Mouse (Mus musculus): ENCODE measurements around the gene Tmem131l.
"Not testable (repeated sequence)": the region's sequence is repeated elsewhere in the genome, so short reads cannot be mapped to it uniquely, and the experiment has no call there.

The Tmem131l gene

GRCm38 (mm10) chr3:83915768-83916496 lies 124.0 kb downstream of the Tmem131l start:
- DNase-seq (ENCODE audit: low read depth, low spot score), result no peak

GRCm38 (mm10) chr3:83915102-83915501 lies 124.9 kb downstream of the Tmem131l start:
- DNase-seq (ENCODE audit: low read depth, low spot score), result no peak

DNA sequence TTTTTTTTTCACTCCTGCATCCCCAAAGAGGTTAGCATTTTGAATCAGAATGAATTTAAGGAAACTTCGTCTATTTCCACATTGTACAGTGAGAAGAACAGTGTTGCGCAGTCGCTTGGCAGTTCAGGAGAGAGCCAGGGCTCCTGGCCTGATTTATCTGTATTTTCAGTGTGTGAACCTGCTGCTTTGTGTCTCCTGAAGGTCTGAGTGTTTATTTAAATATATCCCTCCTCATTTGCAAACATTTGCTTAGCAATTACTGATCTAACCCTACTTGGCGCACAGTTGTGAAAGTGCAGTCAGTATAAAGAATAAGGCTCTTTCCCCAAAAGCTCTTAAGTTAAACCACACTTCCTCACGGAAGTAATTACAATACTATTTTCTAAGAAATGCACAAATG lies 129.3 kb downstream of the Tmem131l start:
- DNase-seq (ENCODE audit: low read depth, low spot score), result no peak

DNA sequence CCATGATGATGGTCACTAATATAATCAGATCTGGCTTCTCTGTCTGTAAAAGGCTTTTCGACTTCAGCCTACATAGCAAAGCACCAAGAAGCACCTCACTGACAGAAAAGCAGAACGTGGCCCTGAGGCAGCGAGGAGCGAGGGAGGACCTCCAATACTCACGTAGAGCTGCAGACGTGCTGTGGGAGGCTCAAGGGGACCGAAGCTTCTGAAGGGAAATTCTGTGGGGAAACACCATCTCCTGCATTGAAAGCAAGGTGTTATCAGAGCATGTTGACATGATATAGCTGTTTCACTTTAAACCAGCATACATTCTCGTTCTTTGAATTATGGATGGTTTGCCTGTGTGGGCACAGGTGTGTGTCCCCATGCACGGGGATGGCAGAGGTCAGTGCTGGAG lies 133.8 kb downstream of the Tmem131l start:
- no peak for DNase-seq (ENCODE audit: low read depth, low spot score)

DNA sequence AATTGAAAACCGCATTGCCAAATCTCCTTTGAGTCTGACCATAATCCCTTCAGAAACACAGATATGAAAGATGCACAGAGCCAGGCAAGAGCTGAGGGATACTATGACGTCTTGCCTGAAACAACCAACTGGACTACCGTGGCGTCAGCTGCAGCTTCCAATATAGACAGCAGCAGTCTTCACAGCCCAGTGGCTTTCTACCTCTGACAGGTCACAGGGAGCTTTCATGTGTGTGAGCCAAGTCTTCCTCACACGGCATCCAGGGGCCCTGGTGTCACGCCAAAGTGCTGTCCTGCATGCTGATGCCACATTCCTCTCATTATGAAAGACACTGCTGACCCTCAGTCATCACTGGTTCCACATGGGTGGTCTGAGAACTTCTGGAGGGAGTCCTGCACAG lies 134.8 kb downstream of the Tmem131l start:
- DNase-seq (ENCODE audit: low read depth, low spot score), result no peak

DNA sequence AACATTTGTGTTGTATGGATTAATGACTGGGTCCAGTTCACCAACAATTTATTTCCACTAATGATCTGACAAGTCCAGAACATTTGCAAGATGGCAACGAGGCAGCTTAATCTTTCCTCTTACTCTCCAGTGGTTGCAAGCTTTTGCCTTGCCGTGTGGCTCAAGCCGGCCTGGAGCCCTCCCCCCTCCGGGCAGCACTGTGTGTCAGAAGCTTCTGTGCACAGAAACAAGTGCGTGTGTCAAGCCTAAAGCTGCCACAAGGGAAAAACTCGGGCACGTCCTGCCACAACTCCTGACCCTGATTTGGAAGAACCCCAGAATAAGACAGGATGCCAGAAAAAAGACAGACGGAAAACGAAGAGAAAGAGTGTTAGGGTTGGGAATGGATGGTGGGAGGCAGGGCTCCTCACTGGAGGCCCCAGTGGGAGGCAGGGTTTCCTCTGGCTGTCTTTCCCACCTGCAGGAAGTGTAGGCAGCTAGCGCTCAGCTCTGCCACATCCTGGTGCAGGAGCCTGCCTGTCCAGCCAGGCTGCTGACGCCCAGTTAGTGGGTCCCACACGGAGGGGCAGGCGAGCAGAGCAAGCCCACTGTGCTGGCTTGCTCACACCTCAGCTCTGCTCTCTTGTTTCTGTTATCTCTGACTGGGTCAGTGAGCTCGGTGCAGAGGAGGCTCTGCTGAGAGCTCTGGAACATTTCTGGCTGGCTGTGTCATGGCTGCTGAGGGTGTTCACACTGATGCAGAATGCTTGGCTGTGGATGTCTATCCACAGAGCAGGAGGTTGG lies 135.6 kb downstream of the Tmem131l start:
- DNase-seq (ENCODE audit: low read depth, low spot score), result no peak

DNA sequence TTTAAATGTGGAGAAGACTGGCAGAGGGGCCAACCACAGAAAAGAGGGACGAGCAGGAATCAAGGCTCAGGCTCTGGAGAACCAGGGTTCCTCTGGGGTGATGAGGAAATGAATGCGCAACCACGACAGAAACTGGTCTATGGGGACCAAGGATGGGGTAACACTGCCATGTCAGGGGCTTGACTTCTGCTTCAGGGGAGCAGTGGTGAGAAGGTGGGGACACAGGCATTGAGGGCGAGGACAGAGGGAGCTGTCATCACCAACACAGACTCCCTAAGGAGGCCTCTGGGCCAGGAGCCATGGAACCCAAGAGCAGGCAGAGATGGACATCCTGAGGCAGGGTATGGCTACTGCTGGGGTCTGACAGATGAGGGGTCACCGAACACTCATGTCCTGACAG lies 137.0 kb downstream of the Tmem131l start:
- DNase-seq (ENCODE audit: low read depth, low spot score), result no peak

DNA sequence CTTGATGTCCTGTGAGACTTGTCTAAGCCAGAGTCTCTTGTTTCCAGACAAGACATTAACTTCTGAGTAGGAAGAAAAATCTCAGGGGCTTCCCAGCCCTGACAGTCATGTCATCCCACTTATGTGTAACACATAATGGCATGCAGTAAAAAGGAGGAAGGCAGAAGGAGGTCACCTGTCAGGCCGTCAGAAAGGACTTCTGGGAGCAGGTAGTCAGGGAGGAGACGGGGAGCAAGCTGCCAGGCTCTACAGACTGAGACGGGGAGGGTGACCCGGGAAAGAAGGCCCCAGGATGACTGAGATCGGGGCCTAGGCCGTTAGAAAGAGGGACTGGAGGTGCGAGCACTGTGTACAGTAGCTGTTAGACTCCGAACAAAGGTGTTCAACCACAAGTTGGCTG lies 137.5 kb downstream of the Tmem131l start:
- no peak for DNase-seq (ENCODE audit: low read depth, low spot score)

DNA sequence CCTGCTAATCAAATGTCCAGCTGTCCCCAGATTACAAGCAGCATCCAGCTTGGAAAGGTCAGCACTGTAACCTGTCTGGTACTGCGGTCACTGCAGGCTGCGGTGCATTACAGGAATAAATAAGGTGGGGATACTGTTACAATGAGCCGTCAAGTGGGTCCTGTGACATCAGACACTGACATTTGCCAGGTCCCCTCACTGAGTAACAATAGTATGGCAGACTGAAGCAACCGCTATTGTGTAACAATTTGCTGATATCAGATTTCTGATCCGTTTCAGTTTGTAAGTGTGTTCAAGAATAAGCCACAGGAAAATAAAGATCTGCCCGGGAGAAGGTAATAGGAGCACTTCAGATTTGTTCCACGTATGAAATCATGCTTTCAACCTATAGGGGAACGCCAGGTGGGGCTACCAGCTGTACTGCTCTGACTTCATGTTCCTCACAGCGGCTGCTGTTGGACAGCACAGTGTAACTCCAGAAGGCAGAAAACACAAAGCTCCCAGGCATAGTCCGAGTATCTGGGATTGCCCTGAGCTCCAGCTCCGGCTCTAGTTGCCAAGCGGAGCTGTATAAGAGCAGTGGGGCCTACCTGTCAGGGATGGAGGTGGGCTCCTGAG lies 139.1 kb downstream of the Tmem131l start:
- no peak for DNase-seq (ENCODE audit: low read depth, low spot score)

GRCm38 (mm10) chr3:83899556-83899955 lies 140.4 kb downstream of the Tmem131l start:
- no peak for DNase-seq (ENCODE audit: low read depth, low spot score)

DNA sequence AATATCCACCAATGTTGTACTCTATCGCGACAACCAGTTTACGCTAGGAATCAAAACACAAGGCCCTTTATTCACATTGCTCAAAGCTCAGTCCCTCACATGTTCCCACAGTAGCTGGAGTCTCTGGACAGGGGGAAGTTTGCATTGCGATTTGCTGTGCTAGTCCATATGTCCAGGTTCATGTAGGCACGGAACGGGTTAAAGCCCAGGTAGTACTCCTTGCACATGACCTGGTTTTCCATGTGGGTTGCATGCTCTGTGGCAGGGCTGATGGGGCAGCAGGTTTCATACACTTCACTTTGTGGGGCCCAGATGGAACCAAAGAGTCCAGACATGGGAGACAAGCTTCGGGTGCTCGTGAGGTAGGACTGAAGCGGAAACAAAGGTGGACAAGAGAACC lies 141.7 kb downstream of the Tmem131l start:
- DNase-seq (ENCODE audit: low read depth, low spot score), result no peak

GRCm38 (mm10) chr3:83895811-83896210 lies 144.2 kb downstream of the Tmem131l start:
- DNase-seq (ENCODE audit: low read depth, low spot score), result no peak

DNA sequence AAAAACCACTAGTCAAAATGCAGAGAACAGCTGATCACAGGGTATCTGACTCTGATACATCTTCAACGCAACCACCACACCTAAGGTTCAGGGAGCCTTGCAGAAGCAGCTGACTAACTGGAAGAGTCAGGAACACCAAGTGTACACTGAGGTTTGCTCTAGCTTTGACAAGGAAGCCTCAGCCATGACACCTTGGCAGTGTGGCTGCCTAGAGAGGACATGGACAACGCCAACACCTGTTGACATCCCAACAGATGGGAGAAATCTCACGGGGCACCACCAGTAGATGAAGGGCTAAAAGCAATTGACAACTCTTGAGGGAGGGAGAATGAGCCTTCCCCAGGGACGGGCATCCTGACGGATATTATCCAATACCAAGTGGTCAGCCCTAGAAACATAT lies 144.9 kb downstream of the Tmem131l start:
- DNase-seq (ENCODE audit: low read depth, low spot score), result no peak

DNA sequence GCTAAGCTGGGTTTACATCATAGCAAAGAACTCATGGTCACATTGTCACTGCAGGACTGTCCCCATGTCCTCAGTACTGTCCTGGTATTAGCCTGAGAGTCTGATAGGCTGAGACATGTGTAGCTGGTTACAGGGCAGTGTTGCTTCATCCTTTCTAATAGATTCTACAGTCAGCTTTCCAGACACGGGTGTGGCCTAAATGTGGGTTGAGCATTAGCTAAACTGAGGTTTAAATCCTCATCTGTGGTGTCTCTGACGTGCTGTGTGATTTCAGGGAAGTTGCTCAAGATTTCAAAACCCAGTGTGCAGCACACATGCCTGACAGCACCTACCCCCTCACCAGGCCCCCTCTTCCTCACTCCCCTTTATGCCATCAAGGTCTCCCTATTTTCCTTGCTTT lies 154.8 kb downstream of the Tmem131l start:
- DNase-seq (ENCODE audit: low read depth, low spot score), result no peak

GRCm38 (mm10) chr3:83879261-83880050 lies 160.5 kb downstream of the Tmem131l start:
- not testable (repeated sequence) for DNase-seq (ENCODE audit: low read depth, low spot score)

GRCm38 (mm10) chr3:83878801-83879200 lies 161.2 kb downstream of the Tmem131l start:
- DNase-seq (ENCODE audit: low read depth, low spot score), result no peak

GRCm38 (mm10) chr3:83876299-83876698 lies 163.7 kb downstream of the Tmem131l start:
- DNase-seq (ENCODE audit: low read depth, low spot score), result no peak

GRCm38 (mm10) chr3:83875078-83875477 lies 164.9 kb downstream of the Tmem131l start:
- not testable (repeated sequence) for DNase-seq (ENCODE audit: low read depth, low spot score)

DNA sequence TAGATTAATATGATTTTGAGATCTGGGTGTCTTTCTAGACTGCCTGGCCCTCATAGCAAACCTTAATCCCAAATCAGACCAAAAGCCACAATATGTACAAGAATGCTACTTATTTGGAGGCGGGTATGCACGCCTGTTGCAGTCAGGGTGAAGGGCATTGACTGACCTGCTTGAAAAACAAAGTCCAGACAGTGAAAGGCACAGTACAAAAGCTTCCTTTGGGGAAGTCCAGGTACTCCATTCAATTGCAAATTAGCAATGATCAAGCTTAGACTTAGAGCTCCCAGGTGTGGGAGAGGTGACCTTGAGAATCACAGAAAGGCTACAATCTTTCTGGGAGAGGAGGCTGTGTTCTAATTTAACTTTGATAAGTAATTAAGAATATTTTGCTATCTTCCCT lies 167.1 kb downstream of the Tmem131l start:
- not testable (repeated sequence) for DNase-seq (ENCODE audit: low read depth, low spot score)

DNA sequence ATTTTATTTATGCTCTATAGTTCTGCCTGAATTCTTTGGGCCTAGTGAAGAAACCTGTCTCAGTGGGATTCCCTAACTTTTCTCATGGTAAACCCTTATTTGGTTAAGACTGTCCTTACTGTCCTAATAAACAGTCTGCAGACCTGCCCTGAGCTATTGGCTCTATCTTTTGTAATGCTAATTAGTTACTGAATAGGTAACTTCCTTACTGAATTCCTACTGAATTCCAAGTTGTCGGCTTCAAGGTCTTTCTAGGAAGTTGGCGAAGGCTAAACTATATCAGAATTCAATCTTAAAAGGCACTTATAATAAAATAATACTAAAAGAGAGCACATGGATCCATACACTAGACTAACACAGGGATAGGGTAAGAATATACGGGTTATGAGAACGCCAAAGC lies 168.0 kb downstream of the Tmem131l start:
- DNase-seq (ENCODE audit: low read depth, low spot score), result not testable (repeated sequence)

DNA sequence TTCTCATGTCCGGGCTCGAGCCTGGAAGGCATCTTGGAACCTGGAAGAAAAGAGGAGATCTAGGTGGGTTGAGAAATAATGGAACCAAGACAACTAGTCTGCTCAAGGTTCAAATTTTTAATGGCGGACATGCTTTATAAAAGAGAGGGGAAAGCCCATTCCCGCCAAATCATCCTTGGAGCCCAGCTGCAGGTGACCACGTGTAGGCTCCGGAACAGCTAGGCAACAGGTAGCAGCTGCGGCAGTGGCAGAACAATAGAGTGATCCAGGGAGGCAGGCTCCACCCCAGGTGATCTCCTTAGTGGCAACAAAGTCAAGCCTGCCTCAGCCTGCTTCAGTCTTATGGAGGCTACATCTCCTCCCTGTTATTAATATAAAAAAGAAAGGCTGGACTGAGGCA lies 168.4 kb downstream of the Tmem131l start:
- not testable (repeated sequence) for DNase-seq (ENCODE audit: low read depth, low spot score)

DNA sequence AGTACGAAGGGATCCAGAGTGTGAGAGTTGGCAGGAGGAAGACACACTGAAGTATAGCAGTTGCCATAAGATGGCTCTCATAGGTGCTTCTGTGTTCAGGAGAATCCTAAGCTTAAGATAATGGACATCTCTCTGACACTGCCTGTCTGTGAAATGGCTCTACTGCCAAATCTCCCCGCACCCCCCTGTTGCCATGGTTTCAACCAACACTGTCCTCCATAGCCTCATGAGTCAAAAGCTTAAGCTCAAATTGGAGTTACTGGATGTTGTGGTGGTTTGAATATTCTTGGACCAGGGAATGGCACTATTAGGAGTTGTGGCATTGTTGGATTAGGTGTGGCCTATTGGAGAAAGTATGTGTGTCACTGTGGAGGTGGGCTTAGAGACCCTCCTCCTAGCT lies 170.2 kb downstream of the Tmem131l start:
- DNase-seq (ENCODE audit: low read depth, low spot score), result no peak

Data from c-Kit-negative CD71-positive TER-119-positive erythroid progenitor cells, embryonic 14.5 days (primary cell).